Mouse (Mus musculus) hindbrain, embryonic 10.5 days (tissue): ENCODE data around the gene Myzap. TPM values are rescaled to one million over a fixed set of nuclear protein-coding genes. Genes with fewer than 3 reads are reported as not detected.
A peak's percentile ranks its signal among the peaks of the same experiment; 100 is the strongest.

Experiments used
- DNase-seq: peaks from one replicate; pipeline ENCODE4 v3.0.0-alpha.2; 2017; ENCODE audit warnings: low spot score
- H3K27ac ChIP-seq: fragments of 300-500 bp; sonication (generic); 2 replicates; pipeline ENCODE4 v1.5.1; 2016; ENCODE audit warnings: mild to moderate bottlenecking, moderate library complexity
- H3K27me3 ChIP-seq: fragments of 300-500 bp; sonication (generic); 2 replicates; pipeline ENCODE4 v1.6.1; 2016; ENCODE audit warnings: mild to moderate bottlenecking; ENCODE audit not compliant: poor library complexity, insufficient read depth, severe bottlenecking
- H3K36me3 ChIP-seq: fragments of 300-500 bp; sonication (generic); 2 replicates; pipeline ENCODE4 v1.6.1; 2016; ENCODE audit warnings: mild to moderate bottlenecking, moderate library complexity
- H3K4me1 ChIP-seq: fragments of 300-500 bp; sonication (generic); replicated peaks from 2 replicates; pipeline ENCODE4 v1.6.1; 2016; ENCODE audit warnings: mild to moderate bottlenecking
- H3K4me3 ChIP-seq: fragments of 300-500 bp; sonication (generic); 2 replicates; pipeline ENCODE4 v1.5.1; 2016; ENCODE audit warnings: mild to moderate bottlenecking, moderate library complexity
- H3K9me3 ChIP-seq: fragments of 300-500 bp; sonication (generic); 2 replicates; pipeline ENCODE4 v1.6.1; 2016; ENCODE audit warnings: mild to moderate bottlenecking, moderate library complexity
- WGBS: fragments of 180-500 bp; shearing (Covaris S2); methylation state at CpG from one replicate; pipeline ENCODE4 v1.1.7; 2016; 5-methylcytosine and 5-hydroxymethylcytosine counted together
- polyA plus RNA-seq: library from polyadenylated mRNA; unstranded; fragments of >200 nt; fragmentation: Nextera tagmentation; extraction: Ambion mirVana; gene quantifications from 2 replicates; pipeline ENCODE4 v1.2.1, GENCODE M21; 2016

Myzap gene
- 4.4 and 4.9 TPM in 2 replicates for polyA plus RNA-seq

DNA sequence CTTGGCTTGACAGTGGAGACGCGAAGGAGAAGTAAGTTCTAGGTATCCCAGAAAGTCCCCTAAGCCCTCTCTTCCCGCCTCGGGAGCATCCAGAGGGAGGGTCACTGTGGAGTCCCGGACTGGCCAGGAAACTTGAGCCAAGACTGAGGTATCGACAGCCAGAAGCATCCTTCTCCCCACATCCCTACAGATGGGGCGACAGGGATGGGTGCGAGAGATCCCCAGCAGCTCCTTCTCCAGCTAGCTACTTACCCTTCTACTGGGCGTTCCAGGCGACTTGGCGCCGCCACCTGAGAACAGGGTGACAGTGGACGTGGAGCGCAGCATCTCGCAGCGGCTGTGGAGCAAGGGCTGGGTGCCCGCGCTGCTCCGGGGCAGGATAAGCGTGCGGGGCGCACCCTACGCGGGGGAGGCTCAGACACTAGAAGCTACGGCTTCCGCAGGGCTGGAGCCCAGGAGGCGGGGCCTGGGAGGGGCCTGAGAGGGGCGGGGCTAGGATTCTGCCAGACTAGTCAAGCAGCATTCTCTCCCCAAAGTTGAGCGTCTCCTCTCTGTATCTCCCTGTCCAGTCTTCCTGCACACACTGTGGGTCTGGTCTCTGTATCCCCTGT, at the start of gene Myzap:
Gene Myzap, minus strand, starts transcription at position 423 of the 611 bp plus-strand sequence.
- Histone ChIP-seq H3K9me3 (no peaks in the 10 kb centered on the region), H3K4me3 (peak within 1 kb of the TSS; percentile 68), H3K36me3 (no peaks in the 10 kb centered on the region), H3K4me1 (peaks cover 28% of the 10 kb centered on the region), H3K27me3 (peaks cover 21% of the 10 kb centered on the region), H3K27ac (peak within 1 kb of the TSS; percentile 83)
- peak; percentile 78 for DNase-seq
- WGBS, result under 1% methylated on average over 29 of the region's 29 CpGs

DNA sequence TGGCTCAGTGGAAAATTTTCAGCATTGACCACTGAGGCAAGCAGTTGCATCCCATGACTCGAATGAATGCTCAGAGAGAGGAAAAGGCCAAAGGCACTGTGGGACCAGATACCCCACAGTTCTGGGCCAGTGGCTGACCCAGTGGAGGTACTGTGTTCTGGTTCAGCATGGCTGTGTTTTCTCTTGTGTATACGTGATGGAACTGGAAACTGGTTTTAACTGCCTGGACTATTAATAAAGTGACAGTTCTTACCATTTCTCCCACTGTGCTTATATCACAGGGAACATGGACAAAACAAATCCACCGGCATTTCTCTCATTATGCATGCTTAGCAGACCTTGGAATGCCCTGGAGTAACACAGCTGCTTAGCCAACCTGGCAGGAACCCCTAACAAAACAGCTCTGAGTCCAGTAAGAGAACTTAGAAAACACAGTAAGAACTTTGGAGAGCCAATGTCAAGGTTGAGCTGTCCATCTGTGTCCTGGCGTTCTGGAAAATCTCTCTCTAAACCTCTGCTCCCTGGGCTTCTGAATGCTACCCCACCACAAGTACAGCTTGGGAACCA, 48.3 kb upstream of the Myzap start:
- Histone ChIP-seq H3K4me1 (peaks cover 10% of the 10 kb centered on the region), H3K36me3 (peaks cover 3% of the 10 kb centered on the region; the same call in 1 of the 2 replicates), H3K9me3 (peaks cover 6% of the 10 kb centered on the region; the same call in 1 of the 2 replicates), H3K27ac (no peak overlapping the region), H3K4me3 (no peak overlapping the region), H3K27me3 (no peaks in the 10 kb centered on the region)
- DNase-seq, result no peak
- 83% methylated on average over 4 of the region's 4 CpGs for WGBS

DNA sequence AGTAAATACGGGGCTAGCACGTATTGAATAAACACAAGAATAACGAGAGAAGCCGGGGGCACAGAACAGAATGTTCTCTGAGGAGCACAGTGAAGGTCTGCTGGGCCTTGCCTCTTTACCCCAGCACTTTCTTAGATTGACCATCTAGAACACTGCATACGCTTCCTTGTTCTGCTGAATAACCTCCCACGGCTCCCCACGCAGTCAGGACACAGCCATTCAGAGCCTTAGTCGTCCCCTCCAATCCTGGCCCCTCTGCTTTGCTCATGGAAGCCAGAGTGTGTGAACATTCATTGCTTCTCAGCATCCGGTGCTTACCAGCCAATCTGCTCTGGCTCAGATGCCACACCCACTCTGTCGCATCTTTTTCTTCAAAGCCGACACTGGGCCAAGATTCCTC, 46.0 kb upstream of the Myzap start:
- 69% methylated on average over 11 of the region's 11 CpGs for whole genome bisulfite sequencing
- DNase-seq, result no peak
- no peak overlapping the region for H3K27ac ChIP-seq
- no peaks in the 10 kb centered on the region for H3K27me3 ChIP-seq
- peaks cover 10% of the 10 kb centered on the region for H3K4me1 ChIP-seq
- peaks cover 3% of the 10 kb centered on the region; the same call in 1 of the 2 replicates for H3K36me3 ChIP-seq
- peaks cover 6% of the 10 kb centered on the region; the same call in 1 of the 2 replicates for H3K9me3 ChIP-seq
- no peak overlapping the region for H3K4me3 ChIP-seq

DNA sequence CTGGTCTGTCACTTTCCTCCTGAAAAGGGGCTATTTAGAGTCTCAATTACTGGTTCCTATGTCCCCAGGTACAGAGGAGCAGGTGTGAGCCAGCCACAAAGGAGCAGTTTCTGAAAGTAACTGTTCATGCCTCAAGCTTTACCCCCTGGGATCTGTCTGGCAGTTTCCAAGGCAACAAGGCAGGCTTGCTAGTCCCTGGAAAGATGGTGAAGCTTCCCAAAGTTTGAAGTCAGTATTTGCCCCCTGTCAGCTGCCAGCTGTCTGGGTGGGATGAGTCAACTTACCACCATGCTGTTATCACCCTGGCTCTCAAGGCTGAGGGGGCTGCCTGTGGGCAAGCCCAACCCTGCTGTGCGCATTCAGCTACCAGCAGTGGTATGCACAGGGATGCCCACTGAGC, 44.7 kb upstream of the Myzap start:
- Histone ChIP-seq H3K27me3 (no peaks in the 10 kb centered on the region), H3K4me3 (no peak overlapping the region), H3K4me1 (peaks cover 10% of the 10 kb centered on the region), H3K27ac (no peak overlapping the region), H3K9me3 (no peaks in the 10 kb centered on the region; the same call in 1 of the 2 replicates), H3K36me3 (no peaks in the 10 kb centered on the region)
- 80% methylated on average over 1 of the region's 1 CpGs for WGBS
- no peak for DNase-seq

DNA sequence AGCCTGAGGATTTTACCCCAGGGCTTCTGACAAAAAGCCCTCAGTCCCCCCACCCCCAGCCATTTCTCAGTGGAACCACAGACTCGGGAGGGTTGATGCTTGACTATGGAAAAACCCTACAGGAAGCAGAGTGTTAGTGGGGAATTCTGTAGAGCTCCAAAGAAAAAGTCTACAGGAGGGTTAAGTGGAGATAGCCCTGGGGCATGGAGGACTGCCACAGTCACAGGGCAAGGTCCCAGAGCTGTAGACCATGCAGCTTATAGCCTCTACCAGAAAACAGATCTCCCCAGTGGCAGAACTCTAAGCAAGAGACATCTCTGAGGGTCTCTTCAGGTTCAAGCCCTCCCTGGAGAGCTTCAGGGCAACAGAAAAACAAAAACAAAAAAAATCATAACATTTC, 43.5 kb upstream of the Myzap start:
- H3K36me3 ChIP-seq, result no peaks in the 10 kb centered on the region
- H3K4me3 ChIP-seq, result no peak overlapping the region
- no peaks in the 10 kb centered on the region; the same call in 1 of the 2 replicates for H3K9me3 ChIP-seq
- WGBS, result 67% methylated on average over 1 of the region's 1 CpGs
- DNase-seq, result no peak
- H3K27me3 ChIP-seq, result no peaks in the 10 kb centered on the region
- H3K27ac ChIP-seq, result no peak overlapping the region
- peaks cover 10% of the 10 kb centered on the region for H3K4me1 ChIP-seq

DNA sequence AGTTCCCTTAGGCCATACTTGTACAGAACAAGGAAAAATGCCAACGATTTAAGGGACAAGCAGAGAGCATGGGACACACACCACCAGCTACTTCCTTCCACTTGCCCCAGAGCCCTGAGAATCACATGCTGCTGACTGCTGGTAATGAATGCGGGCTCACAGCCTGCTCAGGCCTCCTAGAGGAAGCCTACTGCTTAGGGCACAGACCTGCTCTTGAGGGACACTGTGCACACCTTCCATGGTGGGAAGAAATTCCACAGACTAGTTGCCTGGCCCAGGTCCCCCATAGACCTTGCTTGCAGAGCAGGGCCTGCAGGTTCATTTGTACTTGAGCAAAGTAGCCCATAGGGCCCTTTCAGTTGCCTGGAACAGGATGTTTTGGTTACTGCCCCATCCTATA, 42.8 kb upstream of the Myzap start:
- no peaks in the 10 kb centered on the region for H3K36me3 ChIP-seq
- H3K4me1 ChIP-seq, result peaks cover 10% of the 10 kb centered on the region
- no peaks in the 10 kb centered on the region for H3K27me3 ChIP-seq
- no peak for DNase-seq
- 89% methylated on average over 2 of the region's 2 CpGs for WGBS
- H3K4me3 ChIP-seq, result no peak overlapping the region
- no peaks in the 10 kb centered on the region; the same call in 1 of the 2 replicates for H3K9me3 ChIP-seq
- no peak overlapping the region for H3K27ac ChIP-seq

DNA sequence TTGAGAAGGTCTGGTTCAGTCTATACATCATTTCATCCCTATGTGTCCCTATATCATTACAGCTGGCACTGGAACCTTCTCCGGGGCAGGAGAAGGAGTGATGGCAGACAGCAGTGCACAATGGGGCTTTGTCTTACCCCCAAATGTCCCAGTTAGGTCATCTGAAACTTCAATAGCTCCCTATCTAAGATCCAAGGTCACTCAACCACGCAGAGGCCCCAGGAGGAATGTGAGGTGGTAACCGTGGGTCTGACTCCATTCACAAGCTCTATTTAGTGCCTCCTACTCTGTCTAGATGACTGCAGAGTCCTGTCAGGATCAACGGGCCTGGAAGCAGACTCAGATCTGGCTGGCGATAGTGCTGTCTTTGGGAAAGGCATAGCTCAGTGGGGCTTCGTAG, 36.8 kb upstream of the Myzap start:
- no peaks in the 10 kb centered on the region for H3K36me3 ChIP-seq
- H3K27me3 ChIP-seq, result no peaks in the 10 kb centered on the region
- 48% methylated on average over 6 of the region's 6 CpGs for WGBS
- H3K9me3 ChIP-seq, result no peaks in the 10 kb centered on the region; the same call in 1 of the 2 replicates
- no peak for DNase-seq
- peaks cover 18% of the 10 kb centered on the region for H3K4me1 ChIP-seq
- H3K4me3 ChIP-seq, result no peak overlapping the region
- no peak overlapping the region for H3K27ac ChIP-seq

DNA sequence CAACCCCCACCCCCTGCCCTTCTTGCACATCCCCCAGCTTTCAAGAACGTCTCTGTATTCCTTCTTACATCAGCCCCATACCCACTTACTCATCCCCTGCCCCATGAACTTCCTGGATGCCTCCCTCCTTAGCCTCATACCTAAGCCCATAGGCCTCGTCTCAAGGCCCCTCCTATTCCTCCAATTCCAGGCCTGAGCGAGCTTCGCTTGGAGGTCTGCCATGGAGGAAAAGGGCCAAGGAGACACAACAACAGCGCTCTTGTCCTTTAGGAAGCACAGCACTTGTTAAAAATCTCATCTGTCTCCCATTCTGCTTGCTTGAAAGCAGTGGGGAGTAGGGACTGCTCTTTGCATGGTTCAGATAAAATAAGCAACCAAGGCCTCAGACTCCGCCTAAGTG, 36.1 kb upstream of the Myzap start:
- Histone ChIP-seq H3K27me3 (no peaks in the 10 kb centered on the region), H3K27ac (peak overlapping the region; percentile 18; the same call in 1 of the 2 replicates), H3K4me3 (no peak overlapping the region), H3K4me1 (peaks cover 18% of the 10 kb centered on the region), H3K9me3 (no peaks in the 10 kb centered on the region), H3K36me3 (no peaks in the 10 kb centered on the region)
- WGBS, result 86% methylated on average over 6 of the region's 6 CpGs
- no peak for DNase-seq

DNA sequence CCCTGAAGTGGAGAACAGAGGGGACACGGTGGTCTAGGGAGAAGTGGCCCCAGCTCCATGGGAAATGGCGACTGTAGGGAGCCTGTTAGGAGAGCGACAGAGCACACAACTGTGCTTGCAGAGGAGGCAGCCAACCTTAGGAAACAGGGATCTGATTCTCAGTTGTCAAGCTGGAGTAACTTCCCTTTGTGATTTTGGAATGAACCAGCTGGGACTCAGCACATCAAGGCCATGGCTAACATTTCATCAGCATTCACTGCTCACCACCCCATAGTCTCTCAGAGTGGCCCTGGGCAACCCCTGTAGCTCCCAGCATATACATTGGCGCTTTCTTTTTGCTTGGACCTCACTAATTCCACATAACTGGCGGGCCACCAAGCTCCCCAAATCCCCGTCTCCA, 33.8 kb upstream of the Myzap start:
- H3K9me3 ChIP-seq, result no peaks in the 10 kb centered on the region
- no peak overlapping the region for H3K27ac ChIP-seq
- no peak overlapping the region for H3K4me3 ChIP-seq
- no peaks in the 10 kb centered on the region for H3K36me3 ChIP-seq
- DNase-seq, result no peak
- H3K27me3 ChIP-seq, result no peaks in the 10 kb centered on the region
- peaks cover 18% of the 10 kb centered on the region for H3K4me1 ChIP-seq
- 85% methylated on average over 6 of the region's 6 CpGs for WGBS

DNA sequence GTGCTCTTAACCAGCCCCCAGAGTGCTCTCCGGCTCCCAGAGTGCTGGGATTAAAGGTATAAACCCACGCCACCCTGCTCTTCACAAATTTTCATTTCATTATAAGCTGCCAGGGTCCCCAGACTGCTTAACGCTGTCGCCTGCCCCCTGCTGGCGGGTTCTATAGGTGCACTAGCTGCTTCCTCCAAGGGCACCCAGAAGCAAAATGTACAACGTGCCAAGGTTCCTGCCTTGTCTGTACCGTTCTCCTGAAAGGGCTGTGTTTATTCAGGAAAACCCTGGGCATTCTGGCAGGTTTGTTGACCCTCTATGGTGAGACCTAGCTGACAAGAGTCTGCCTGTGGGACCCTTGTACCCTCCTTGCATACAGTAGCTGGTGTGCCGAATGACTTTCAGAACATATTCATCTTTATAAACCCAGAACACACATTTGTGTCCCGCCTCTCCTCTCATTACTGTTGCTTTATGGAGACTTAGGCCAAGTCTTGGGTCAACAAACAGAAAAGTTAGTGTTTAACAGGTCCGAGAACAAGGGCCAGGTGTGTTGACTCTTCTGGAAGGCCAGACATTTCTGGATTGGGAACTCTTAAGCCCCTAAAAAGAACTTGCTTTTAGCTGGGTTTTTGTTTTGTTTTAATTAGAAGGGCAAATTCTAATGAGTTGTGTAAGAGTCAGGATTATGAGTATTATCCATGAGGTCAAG, 32.8 kb upstream of the Myzap start:
- 50% methylated on average over 10 of the region's 10 CpGs for WGBS
- no peak overlapping the region for H3K27ac ChIP-seq

DNA sequence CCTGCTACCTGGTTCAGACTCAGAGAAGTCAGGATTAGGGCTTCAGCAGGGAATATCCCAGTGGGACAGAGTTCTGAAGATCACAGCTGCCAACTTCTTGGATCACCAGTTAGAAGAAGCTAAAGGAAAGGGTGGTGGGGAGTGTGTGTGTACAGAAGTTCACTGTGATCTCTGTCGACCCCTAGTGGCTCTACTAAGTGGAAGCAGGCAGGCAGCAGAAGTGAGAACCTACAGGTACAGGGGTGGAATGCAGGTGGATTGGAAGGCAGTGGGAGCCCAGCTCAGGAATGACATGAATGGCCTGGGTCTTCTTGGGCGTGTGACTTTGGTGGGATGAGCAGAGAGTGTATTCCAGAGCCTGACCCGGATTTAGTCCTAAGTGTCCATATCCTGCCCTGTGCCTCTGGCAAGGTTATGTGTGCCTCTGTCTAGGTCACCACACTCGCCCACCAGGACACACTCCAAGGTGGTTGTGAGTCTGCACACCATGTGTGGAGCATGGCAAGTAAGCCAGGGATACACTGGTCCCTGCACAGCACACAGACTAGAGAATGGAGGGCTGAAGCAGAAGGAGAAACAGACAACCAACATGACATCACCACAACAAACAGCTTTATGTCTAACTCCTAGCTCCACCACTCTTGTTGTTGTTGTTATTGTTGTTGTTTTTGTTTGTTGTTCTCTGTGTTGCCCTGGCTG, 31.9 kb upstream of the Myzap start:
- H3K9me3 ChIP-seq, result no peaks in the 10 kb centered on the region

More for the DNA sequence above, 32.8 kb upstream of the Myzap start:
- Histone ChIP-seq H3K4me1 (peaks cover 18% of the 10 kb centered on the region), H3K27me3 (no peaks in the 10 kb centered on the region), H3K9me3 (no peaks in the 10 kb centered on the region), H3K36me3 (no peaks in the 10 kb centered on the region), H3K4me3 (no peak overlapping the region)
- peak; percentile 54 for DNase-seq

DNA sequence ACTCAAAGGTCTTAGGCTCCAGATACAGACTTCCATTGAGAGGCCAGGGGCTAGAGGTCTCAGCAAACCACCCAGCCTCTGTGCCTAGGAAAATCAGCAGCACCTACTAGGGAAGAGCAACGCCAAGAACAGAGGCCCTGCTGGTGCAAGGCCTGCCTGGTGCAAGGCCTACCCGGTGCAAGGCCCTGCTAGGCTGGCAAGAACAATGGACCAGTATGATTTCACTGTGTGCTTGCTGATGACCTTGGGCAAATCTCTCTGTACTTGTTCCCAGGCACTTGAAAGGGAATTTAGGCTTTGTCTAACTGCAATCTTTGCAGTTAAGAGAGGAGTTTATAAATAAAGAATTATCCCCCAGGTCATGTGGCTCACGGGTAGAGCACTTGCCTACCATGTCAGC, 30.4 kb upstream of the Myzap start:
- 82% methylated on average over 3 of the region's 3 CpGs for WGBS
- Histone ChIP-seq H3K4me3 (no peak overlapping the region), H3K4me1 (peaks cover 11% of the 10 kb centered on the region), H3K27ac (no peak overlapping the region), H3K9me3 (no peaks in the 10 kb centered on the region), H3K27me3 (no peaks in the 10 kb centered on the region), H3K36me3 (no peaks in the 10 kb centered on the region)
- DNase-seq, result no peak

More for the DNA sequence above, 31.9 kb upstream of the Myzap start:
- Histone ChIP-seq H3K4me1 (peaks cover 15% of the 10 kb centered on the region), H3K27ac (no peak overlapping the region), H3K27me3 (no peaks in the 10 kb centered on the region), H3K36me3 (no peaks in the 10 kb centered on the region), H3K4me3 (no peak overlapping the region)
- peak; percentile 30 for DNase-seq
- WGBS, result 33% methylated on average over 4 of the region's 4 CpGs
